8 mouse cellular contexts compared by ENCODE assay signal in genomic region chr11:98295013-98295585, GRCm38 (mm10). TPM values are rescaled to one million over a fixed set of nuclear protein-coding genes. Genes with fewer than 3 reads are reported as not detected.
DNase-seq lines count a peak whose midpoint lies in the region; ATAC-seq and TF ChIP-seq lines count a peak whose summit lies in the region.

No protein-coding gene starts in this region.

- no peak for TF ChIP-seq EP300 in liver, embryonic 14.5 days (IDR thresholded peaks at IDR 0.05; ENCODE audit: low read depth)

- peaks cover 25% of the 10 kb centered on the region for H3K27me3 ChIP-seq in forebrain, embryonic 13.5 days
- peaks cover 43% of the 10 kb centered on the region for H3K27me3 ChIP-seq in liver, embryonic 14.5 days (ENCODE audit: control insufficient read depth, insufficient read depth, low read length)

- no peaks in the 10 kb centered on the region for H3K36me3 ChIP-seq in forebrain, embryonic 13.5 days (ENCODE audit: poor library complexity, severe bottlenecking)
- H3K36me3 ChIP-seq in liver, embryonic 14.5 days (replicated peaks; ENCODE audit: control insufficient read depth, insufficient read depth, low read depth) = no peaks in the 10 kb centered on the region

- 7% methylated on average over 9 of the region's 9 CpGs for WGBS in forebrain, embryonic 13.5 days
- 12% methylated on average over 9 of the region's 9 CpGs for WGBS in liver, embryonic 14.5 days (ENCODE audit: insufficient replicate concordance)

- no peaks in the 10 kb centered on the region for H3K9me3 ChIP-seq in forebrain, embryonic 13.5 days (replicated peaks)
- H3K9me3 ChIP-seq in liver, embryonic 14.5 days (ENCODE audit: control insufficient read depth, low read length) = no peaks in the 10 kb centered on the region

- H3K4me3 ChIP-seq in left cerebral cortex, adult 2 months = peak overlapping the region; percentile 84
- H3K4me3 ChIP-seq in forebrain, embryonic 13.5 days = peak overlapping the region; percentile 72
- H3K4me3 ChIP-seq in liver, embryonic 14.5 days (ENCODE audit: insufficient read depth in 1 of 2, low read depth in 2 of 2, low read length in 2 of 2) = peak overlapping the region; percentile 49 to 67

- DNase-seq in left cerebral cortex, adult 2 months (ENCODE audit: extremely low spot score in 1 of 2, low spot score in 2 of 2) = no peak
- no peak for DNase-seq in left cerebral cortex, postnatal 10 days (ENCODE audit: extremely low spot score in 1 of 2, low spot score in 2 of 2)
- DNase-seq in brain, adult 2 months (ENCODE audit: low read depth, low spot score) = peak; percentile 77
- no peak for DNase-seq in liver, embryonic 14.5 days (ENCODE audit: low read depth in 3 of 3, low spot score in 3 of 3)
- no peak for DNase-seq in adrenal gland, postnatal 4 days (ENCODE audit: low spot score in 2 of 2)
- no peak for DNase-seq in layer of hippocampus, adult 11-12 months (ENCODE audit: low spot score)
- no peak for DNase-seq in B cell, adult 2 months

- H3K4me1 ChIP-seq in forebrain, embryonic 13.5 days = peaks cover 75% of the 10 kb centered on the region
- no peaks in the 10 kb centered on the region; a peak in 1 of 4 replicates for H3K4me1 ChIP-seq in liver, embryonic 14.5 days (replicated peaks; ENCODE audit: control insufficient read depth in 2 of 2, insufficient read depth in 2 of 2, low read length in 1 of 2)

- H3K27ac ChIP-seq in left cerebral cortex, adult 2 months = peak overlapping the region; percentile 94
- peak overlapping the region; percentile 94 for H3K27ac ChIP-seq in forebrain, embryonic 13.5 days
- H3K27ac ChIP-seq in liver, embryonic 14.5 days = no peak overlapping the region

- H3K4me2 ChIP-seq in forebrain, embryonic 13.5 days = peak overlapping the region; percentile 93
- H3K4me2 ChIP-seq in liver, embryonic 14.5 days (ENCODE audit: low read depth) = peak overlapping the region; percentile 60

- peak overlapping the region; percentile 86 for H3K9ac ChIP-seq in forebrain, embryonic 13.5 days
- no peak overlapping the region for H3K9ac ChIP-seq in liver, embryonic 14.5 days (replicated peaks)

- no peak for TF ChIP-seq CTCF in left cerebral cortex, adult 2 months (IDR thresholded peaks at IDR 0.05)
- TF ChIP-seq CTCF in liver, embryonic 14.5 days (IDR thresholded peaks at IDR 0.05; ENCODE audit: low read depth) = no peak

- intact Hi-C loops in left cerebral cortex, adult 2 months (cut with DNase I) = loop anchor here (2.0 kb wide), 1 partner anchor 26 kb away; no protein-coding TSS in a partner anchor
- intact Hi-C loops in left cerebral cortex, postnatal 10 days (cut with DNase I) = no loop called here

- no peak for ATAC-seq in forebrain, embryonic 13.5 days
- no peak for ATAC-seq in liver, embryonic 14.5 days (ENCODE audit: insufficient read depth)

RNA-seq across cellular contexts. Expression of gene Neurod2, which starts 34.3 kb away (rescaled TPM):
- 10 to 100 TPM; 70.2 to 76.3 TPM for total RNA-seq in left cerebral cortex, adult 2 months (2021)
- 10 to 100 TPM; 63.4 to 67.0 TPM for total RNA-seq in left cerebral cortex, postnatal 10 days (2021)
- 45.4 and 72.1 TPM in 2 replicates for polyA plus RNA-seq in forebrain, embryonic 13.5 days (2015; fragmentation: Nextera tagmentation; extraction: Ambion mirVana)
- 0.18 TPM in 1 of 2 replicates, not detected in the other for polyA plus RNA-seq in liver, embryonic 14.5 days (2012; rRNA removed)
- polyA plus RNA-seq in liver, embryonic 14.5 days (2014; fragmentation: Nextera tagmentation; extraction: Ambion mirVana) = not detected in 2 replicates
- total RNA-seq in adrenal gland, postnatal 4 days (2021) = under 1 TPM in 1 of 2 experiments, not detected in 1; 0.34 TPM

RNA-seq across cellular contexts. Expression of gene Ppp1r1b, which starts 53.1 kb away (rescaled TPM):
- total RNA-seq in left cerebral cortex, adult 2 months (2021) = 100 to 1,000 TPM; 146 to 208 TPM
- total RNA-seq in left cerebral cortex, postnatal 10 days (2021) = 100 to 1,000 TPM in 1 of 2 experiments, 10 to 100 TPM in 1; 59.5 to 126 TPM
- polyA plus RNA-seq in forebrain, embryonic 13.5 days (2015; fragmentation: Nextera tagmentation; extraction: Ambion mirVana) = 14.6 and 20.0 TPM in 2 replicates
- polyA plus RNA-seq in liver, embryonic 14.5 days (2012; rRNA removed) = 0.04 and 0.21 TPM in 2 replicates
- polyA plus RNA-seq in liver, embryonic 14.5 days (2014; fragmentation: Nextera tagmentation; extraction: Ambion mirVana) = 0.17 and 0.19 TPM in 2 replicates
- 1 to 10 TPM; 1.3 to 1.9 TPM for total RNA-seq in adrenal gland, postnatal 4 days (2021)

Comparison
In these comparisons a context has a peak if more than half of its experiments do, and no peak if none do; other contexts are left out.
1. RNA of gene Neurod2, which starts 34.3 kb away (total RNA-seq): 70.2 to 76.3 TPM in left cerebral cortex, adult 2 months and 63.4 to 67.0 TPM in left cerebral cortex, postnatal 10 days; 0.34 TPM in adrenal gland, postnatal 4 days; every median in the first group is over 10 times any median in the second.
2. RNA of gene Ppp1r1b, which starts 53.1 kb away (total RNA-seq): 146 to 208 TPM in left cerebral cortex, adult 2 months and 59.5 to 126 TPM in left cerebral cortex, postnatal 10 days; 1.3 to 1.9 TPM in adrenal gland, postnatal 4 days; every median in the first group is over 10 times any median in the second.
3. Peak in every context shown above with its lines, with median percentiles within 50 percentile points of each other: H3K4me3 ChIP-seq.